Mouse (Mus musculus) bone marrow, adult 2 months (tissue): ENCODE results near the gene Ddx5.

Experiments used
- CTCF ChIP-seq: fragments of 200-500 bp; IDR thresholded peaks from 2 replicates; pipeline ENCODE4 v1.5.1; 2011; ENCODE audit warnings: low read length, control low read depth; ENCODE audit not compliant: control insufficient read depth, insufficient read depth
- POLR2A ChIP-seq: fragments of 200-500 bp; IDR thresholded peaks from 2 replicates; pipeline ENCODE4 v1.6.1; 2011; ENCODE audit warnings: low read depth, mild to moderate bottlenecking, control low read depth, low read length, borderline replicate concordance; ENCODE audit not compliant: control insufficient read depth

DNA sequence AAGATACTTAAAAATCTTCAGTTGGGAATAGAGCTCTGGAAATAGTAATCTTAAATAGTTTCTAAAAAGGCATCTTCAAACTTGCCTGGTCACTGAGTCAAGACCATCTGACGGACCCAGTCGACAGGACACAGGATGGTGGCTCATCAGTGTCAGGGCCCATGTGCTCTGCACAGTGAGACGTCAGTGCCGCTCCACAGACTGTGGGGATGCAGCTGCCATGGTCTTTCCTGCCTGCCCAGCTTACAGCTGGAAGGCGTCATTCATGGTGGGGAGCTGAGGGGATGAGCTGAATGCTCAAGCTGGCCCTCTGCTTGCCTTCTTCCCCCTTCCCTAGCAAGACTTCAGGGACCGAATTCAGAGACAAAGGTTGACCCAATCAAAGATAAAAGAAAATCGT, 27.3 kb upstream of the Ddx5 start:
- TF ChIP-seq CTCF = no peak
- TF ChIP-seq POLR2A = no peak
